ENCODE assay signal across 34 mouse cellular contexts in genomic region chr10:58594486-58594885, GRCm38 (mm10).
"Had no signal": no experiment of that assay in that cellular context is flagged by ENCODE, and none has a peak within 500 bp of the region (broad histone marks: within the 10 kb centered on the region; RNA-seq: fewer than 3 reads in every experiment).

No protein-coding gene starts in this region.

- H3K36me3 ChIP-seq: heart, embryonic 12.5 days; heart, embryonic 13.5 days; heart, embryonic 15.5 days; hindbrain, embryonic 10.5 days; hindbrain, embryonic 12.5 days; hindbrain, embryonic 13.5 days; hindbrain, embryonic 15.5 days; intestine, embryonic 15.5 days; kidney, embryonic 15.5 days had no signal

- H3K4me3 ChIP-seq: heart, embryonic 12.5 days; heart, embryonic 13.5 days; heart, embryonic 15.5 days; hindbrain, embryonic 10.5 days; hindbrain, embryonic 12.5 days; hindbrain, embryonic 13.5 days; hindbrain, embryonic 15.5 days; intestine, embryonic 15.5 days; kidney, embryonic 15.5 days; layer of hippocampus, adult 2 months; left cerebral cortex, adult 2 months had no signal

- H3K27me3 ChIP-seq: heart, embryonic 12.5 days; heart, embryonic 13.5 days; heart, embryonic 15.5 days; hindbrain, embryonic 12.5 days; hindbrain, embryonic 13.5 days; hindbrain, embryonic 15.5 days; intestine, embryonic 15.5 days; kidney, embryonic 15.5 days had no signal

- ATAC-seq: hindbrain, embryonic 16.5 days; hindbrain, postnatal 0 days; inflammation-experienced regulatory T-cells, adult 6 months; intestine, embryonic 15.5 days; intestine, embryonic 16.5 days; intestine, postnatal 0 days had no signal

- DNase-seq: heart, postnatal 10 days; heart, postnatal 14 days; heart, postnatal 36 days; heart, postnatal 4 days; kidney, adult 11 months; kidney, adult 18-20 months; kidney, adult 2 months; kidney, adult 8-10 months; kidney, adult 9 months; kidney, postnatal 10 days; kidney, postnatal 14 days; kidney, postnatal 25 days; kidney, postnatal 36 days; kidney, postnatal 4 days; layer of hippocampus, adult 9-11 months; layer of hippocampus, postnatal 36 days had no signal

- H3K27ac ChIP-seq: heart, embryonic 13.5 days; heart, embryonic 15.5 days; hindbrain, embryonic 10.5 days; hindbrain, embryonic 12.5 days; hindbrain, embryonic 13.5 days; hindbrain, embryonic 14.5 days; hindbrain, embryonic 15.5 days; hindbrain, postnatal 0 days; intestine, embryonic 15.5 days; kidney, embryonic 15.5 days; kidney, postnatal 0 days; layer of hippocampus, adult 2 months; left cerebral cortex, adult 2 months had no signal

- H3K4me1 ChIP-seq: hindbrain, embryonic 10.5 days; hindbrain, embryonic 12.5 days; hindbrain, embryonic 13.5 days; hindbrain, embryonic 15.5 days; intestine, embryonic 15.5 days; kidney, embryonic 15.5 days had no signal

- H3K9ac ChIP-seq: heart, embryonic 12.5 days; heart, embryonic 13.5 days; heart, embryonic 15.5 days; hindbrain, embryonic 12.5 days; hindbrain, embryonic 13.5 days; hindbrain, embryonic 14.5 days; hindbrain, embryonic 15.5 days; intestine, embryonic 15.5 days; kidney, embryonic 15.5 days had no signal

- H3K9me3 ChIP-seq: heart, embryonic 15.5 days; hindbrain, embryonic 15.5 days; intestine, embryonic 15.5 days; kidney, embryonic 15.5 days had no signal

- H3K4me2 ChIP-seq: heart, embryonic 12.5 days; heart, embryonic 13.5 days; heart, embryonic 15.5 days; hindbrain, embryonic 12.5 days; hindbrain, embryonic 13.5 days; hindbrain, embryonic 14.5 days; hindbrain, embryonic 15.5 days; intestine, embryonic 15.5 days; kidney, embryonic 15.5 days had no signal
